Mouse (Mus musculus) brain, embryonic 14.5 days (tissue): ENCODE measurements at regions not wholly inside any gene's neighbourhood (a gene's known extent, or its start where the extent isn't known, plus 50 kb on each side); places are given as distances from the start of the nearest gene placed in this dataset.

Experiments
- CTCF ChIP-seq: fragments of 200-500 bp; IDR thresholded peaks from 2 replicates; pipeline ENCODE4 v1.5.1; 2012; ENCODE audit warnings: inconsistent platforms, mild to moderate bottlenecking, moderate library complexity, borderline replicate concordance; ENCODE audit not compliant: insufficient read depth, insufficient read length; ENCODE audit errors: extremely low read depth
- POLR2A ChIP-seq: fragments of 200-500 bp; IDR thresholded peaks from 2 replicates; pipeline ENCODE4 v1.6.1; 2012; ENCODE audit warnings: mild to moderate bottlenecking, inconsistent platforms, borderline replicate concordance; ENCODE audit not compliant: poor library complexity, insufficient read depth, insufficient read length, severe bottlenecking; ENCODE audit errors: extremely low read depth

- no peak for TF ChIP-seq CTCF
- TF ChIP-seq POLR2A = no peak
Measured at GRCm38 (mm10) chr7:79524921-79525320, 58.8 kb upstream of the Polg start.
